Mouse (Mus musculus): ENCODE data around the gene Pbrm1. TPM values are rescaled to one million over a fixed set of nuclear protein-coding genes. Genes with fewer than 3 reads are reported as not detected.

The Pbrm1 gene
- total RNA-seq, 2 experiments from 2014 or later: 53.5 to 65.9 TPM

GRCm38 (mm10) chr14:31079313-31080028 is 60.5 kb downstream of the Pbrm1 start:
- no peak for DNase-seq

- DNase-seq: no peak
Measured at GRCm38 (mm10) chr14:31081147-31081546, 62.2 kb downstream of the Pbrm1 start.

GRCm38 (mm10) chr14:31087433-31087832 is 68.5 kb downstream of the Pbrm1 start:
- DNase-seq: no peak

- no peak for DNase-seq
Measured at GRCm38 (mm10) chr14:31088515-31088914, 69.6 kb downstream of the Pbrm1 start.

- DNase-seq: no peak
Measured at GRCm38 (mm10) chr14:31089918-31090317, 71.0 kb downstream of the Pbrm1 start.

- no peak for DNase-seq
Measured at GRCm38 (mm10) chr14:31105156-31105555, 86.2 kb downstream of the Pbrm1 start.

GRCm38 (mm10) chr14:31110613-31111012 is 91.7 kb downstream of the Pbrm1 start:
- DNase-seq: no peak

GRCm38 (mm10) chr14:31112187-31112586 is 93.2 kb downstream of the Pbrm1 start:
- no peak for DNase-seq

GRCm38 (mm10) chr14:31114011-31114410 is 95.1 kb downstream of the Pbrm1 start:
- no peak for DNase-seq

- DNase-seq: no peak
Measured at GRCm38 (mm10) chr14:31115522-31115921, 96.6 kb downstream of the Pbrm1 start.

- no peak for DNase-seq
Measured at GRCm38 (mm10) chr14:31125106-31126075, 106.5 kb downstream of the Pbrm1 start.

GRCm38 (mm10) chr14:31126826-31127225 is 107.9 kb downstream of the Pbrm1 start:
- no peak for DNase-seq

GRCm38 (mm10) chr14:31128101-31128825 is 109.3 kb downstream of the Pbrm1 start:
- peak; percentile 69 for DNase-seq

- DNase-seq: peak; percentile 97
Measured at GRCm38 (mm10) chr14:31128826-31129219, 109.9 kb downstream of the Pbrm1 start, which contains the start of gene Smim4. TSS of gene Smim4 (minus strand) at chr14:31128956.

- no peak for DNase-seq
Measured at GRCm38 (mm10) chr14:31129326-31130235, 110.6 kb downstream of the Pbrm1 start.

- peak; percentile 94 for DNase-seq
Measured at GRCm38 (mm10) chr14:31130236-31131220, 111.6 kb downstream of the Pbrm1 start, which contains the start of gene Nt5dc2. TSS of gene Nt5dc2 (plus strand) at chr14:31131053.

- DNase-seq: no peak
Measured at GRCm38 (mm10) chr14:31131272-31131821, 112.4 kb downstream of the Pbrm1 start.

- peak; percentile 44 for DNase-seq
Measured at GRCm38 (mm10) chr14:31132031-31132430, 113.1 kb downstream of the Pbrm1 start.

- no peak for DNase-seq
Measured at GRCm38 (mm10) chr14:31132491-31132975, 113.6 kb downstream of the Pbrm1 start.

Measured in adrenal gland, postnatal 10 days (tissue).